Mouse (Mus musculus) thymus, adult 2 months (tissue): Measurements from ENCODE around the gene Nol4l. TPM values are rescaled to one million over a fixed set of nuclear protein-coding genes. Genes with fewer than 3 reads are reported as not detected.

Experiments used
- DNase-seq: peaks from one replicate; pipeline ENCODE4 v3.0.0; 2021
- H3K27ac ChIP-seq: fragments of 200-500 bp; 2 replicates; pipeline ENCODE4 v1.5.1; 2012; ENCODE audit warnings: low read length, control low read depth; ENCODE audit not compliant: control insufficient read depth, insufficient read depth
- H3K27me3 ChIP-seq: fragments of 200-500 bp; 2 replicates; pipeline ENCODE4 v1.6.1; 2012; ENCODE audit warnings: mild to moderate bottlenecking, low read length, moderate library complexity, mixed read lengths; ENCODE audit not compliant: control insufficient read depth, insufficient read depth
- H3K36me3 ChIP-seq: fragments of 200-500 bp; 2 replicates; pipeline ENCODE4 v1.6.1; 2012; ENCODE audit warnings: mild to moderate bottlenecking, low read length, moderate library complexity; ENCODE audit not compliant: control insufficient read depth, insufficient read depth
- H3K4me1 ChIP-seq: fragments of 200-500 bp; replicated peaks from 2 replicates; pipeline ENCODE4 v1.6.1; 2012; ENCODE audit warnings: low read length; ENCODE audit not compliant: control insufficient read depth, insufficient read depth
- H3K4me3 ChIP-seq: fragments of 200-500 bp; 2 replicates; pipeline ENCODE4 v1.5.1; 2012; ENCODE audit warnings: mild to moderate bottlenecking, low read length, control low read depth, moderate library complexity; ENCODE audit not compliant: control insufficient read depth, insufficient read depth
- CTCF ChIP-seq: fragments of 200-500 bp; IDR thresholded peaks from 2 replicates; pipeline ENCODE4 v1.5.1; 2012; ENCODE audit warnings: mild to moderate bottlenecking, control low read depth, low read length, moderate library complexity, borderline replicate concordance; ENCODE audit not compliant: control insufficient read depth, poor library complexity, insufficient read depth; ENCODE audit errors: extremely low read depth
- POLR2A ChIP-seq: fragments of 200-500 bp; IDR thresholded peaks from 2 replicates; pipeline ENCODE4 v1.6.1; 2012; ENCODE audit warnings: mild to moderate bottlenecking, low read length, control low read depth, moderate library complexity; ENCODE audit not compliant: control insufficient read depth, poor library complexity, insufficient read depth; ENCODE audit errors: extremely low read depth
- WGBS: fragments of 180-500 bp; shearing (Covaris S2); methylation state at CpG from one replicate; pipeline ENCODE4 v1.1.7; 2018; 5-methylcytosine and 5-hydroxymethylcytosine counted together
- polyA plus RNA-seq: library from polyadenylated mRNA; depleted of rRNA; stranded (reverse); fragments of >200 nt; gene quantifications from 2 replicates; pipeline ENCODE4 v1.2.3, GENCODE M21; 2012

Nol4l gene
- polyA plus RNA-seq, 1 experiment, result 4.2 TPM

DNA sequence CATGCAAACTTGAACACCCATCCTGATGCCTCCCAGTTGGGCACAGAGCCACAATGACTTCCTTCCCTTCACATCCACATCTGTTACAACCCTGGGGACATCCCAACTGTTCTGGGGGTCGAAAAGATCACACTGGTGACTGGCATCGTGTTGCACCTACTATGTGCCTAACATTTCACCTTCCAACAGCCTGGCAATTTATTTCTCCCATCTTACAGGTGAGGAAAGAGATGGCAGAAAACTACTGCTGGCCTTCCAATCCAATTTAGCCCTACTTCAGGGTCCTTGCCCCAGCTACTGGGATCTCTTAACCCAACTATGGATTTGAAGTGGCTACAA is 36.4 kb downstream of the Nol4l start:
- 4% methylated on average over 2 of the region's 2 CpGs for WGBS
- no peak for DNase-seq
- peak overlapping the region; percentile 78 for H3K27ac ChIP-seq
- no peaks in the 10 kb centered on the region for H3K27me3 ChIP-seq
- H3K4me1 ChIP-seq, result peaks cover 44% of the 10 kb centered on the region
- H3K36me3 ChIP-seq, result no peaks in the 10 kb centered on the region
- H3K4me3 ChIP-seq, result peak overlapping the region; percentile 78
- TF ChIP-seq CTCF, result no peak
- no peak for TF ChIP-seq POLR2A

DNA sequence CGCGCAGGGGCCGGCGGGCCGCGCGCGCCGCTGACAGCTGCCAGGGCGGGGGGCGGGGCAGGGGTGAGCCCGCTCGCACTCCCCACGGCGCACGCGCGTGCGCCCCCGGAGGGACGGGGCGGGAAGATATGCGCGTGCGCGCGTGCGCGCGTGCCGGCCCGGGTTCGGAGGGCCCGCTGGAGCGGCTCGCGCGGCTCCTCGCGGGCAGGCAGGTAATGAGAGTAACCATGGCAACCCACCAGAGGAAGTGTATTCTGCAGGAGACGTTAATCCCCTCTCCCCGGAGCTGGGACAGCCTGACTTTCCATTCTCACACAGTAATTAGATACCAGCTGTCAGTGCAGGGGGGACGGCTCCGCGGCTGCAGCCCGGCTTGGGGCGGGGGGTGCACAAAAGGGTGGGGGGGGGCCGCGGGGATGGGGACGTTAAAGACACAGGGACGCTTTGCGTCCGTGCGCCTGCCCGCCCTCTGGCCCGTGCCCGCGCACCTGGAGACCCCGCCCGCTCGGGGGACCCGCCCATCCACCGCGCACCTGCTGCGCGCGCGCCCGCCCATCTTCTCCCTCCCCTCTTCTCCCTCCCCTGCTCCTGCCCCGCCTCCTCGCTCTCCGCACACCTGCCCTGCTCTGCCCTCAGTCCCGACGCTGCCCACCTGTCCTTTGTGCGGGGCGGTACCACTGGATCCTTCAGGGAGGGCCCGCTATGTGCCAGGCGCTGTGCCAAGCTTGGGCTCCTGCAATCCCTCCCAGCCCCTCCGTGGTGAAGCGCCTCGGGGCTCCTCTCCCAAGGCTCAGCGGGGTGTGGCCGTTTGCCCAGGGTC is 37.0 kb downstream of the Nol4l start, which contains the start of gene 4930404H24Rik:
Gene 4930404H24Rik (plus strand): TSS at position 218 of the 820 bp plus-strand sequence.
- H3K27ac ChIP-seq, result peak within 1 kb of the TSS; percentile 78
- H3K36me3 ChIP-seq, result no peaks in the 10 kb centered on the region
- under 1% methylated on average over 82 of the region's 83 CpGs for WGBS
- TF ChIP-seq POLR2A (no peak), CTCF (no peak)
- peaks cover 44% of the 10 kb centered on the region for H3K4me1 ChIP-seq
- H3K27me3 ChIP-seq, result no peaks in the 10 kb centered on the region
- peak; percentile 79 for DNase-seq
- H3K4me3 ChIP-seq, result peak within 1 kb of the TSS; percentile 78

DNA sequence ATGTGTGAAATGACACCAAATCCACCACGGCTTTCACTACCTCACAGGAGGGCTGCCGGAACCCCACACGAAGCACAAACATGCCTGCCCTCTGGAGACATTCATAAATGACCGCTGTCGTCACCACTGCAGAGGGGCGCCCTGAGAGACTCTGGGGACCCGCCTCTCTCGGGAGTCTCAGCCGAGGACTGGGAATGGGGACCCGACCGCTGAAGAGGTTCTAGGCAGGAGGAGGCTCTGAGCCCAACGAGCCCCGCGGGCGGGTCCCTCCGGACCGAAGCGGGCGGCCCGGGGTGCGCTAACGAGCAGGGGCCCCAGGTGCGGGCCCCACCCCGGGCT is 37.6 kb downstream of the Nol4l start:
- Histone ChIP-seq H3K27ac (no peak overlapping the region), H3K27me3 (no peaks in the 10 kb centered on the region), H3K36me3 (no peaks in the 10 kb centered on the region), H3K4me3 (peak overlapping the region; percentile 42), H3K4me1 (peaks cover 44% of the 10 kb centered on the region)
- peak; percentile 35 for DNase-seq
- WGBS, result 4% methylated on average over 23 of the region's 24 CpGs
- TF ChIP-seq CTCF (no peak), POLR2A (no peak)

DNA sequence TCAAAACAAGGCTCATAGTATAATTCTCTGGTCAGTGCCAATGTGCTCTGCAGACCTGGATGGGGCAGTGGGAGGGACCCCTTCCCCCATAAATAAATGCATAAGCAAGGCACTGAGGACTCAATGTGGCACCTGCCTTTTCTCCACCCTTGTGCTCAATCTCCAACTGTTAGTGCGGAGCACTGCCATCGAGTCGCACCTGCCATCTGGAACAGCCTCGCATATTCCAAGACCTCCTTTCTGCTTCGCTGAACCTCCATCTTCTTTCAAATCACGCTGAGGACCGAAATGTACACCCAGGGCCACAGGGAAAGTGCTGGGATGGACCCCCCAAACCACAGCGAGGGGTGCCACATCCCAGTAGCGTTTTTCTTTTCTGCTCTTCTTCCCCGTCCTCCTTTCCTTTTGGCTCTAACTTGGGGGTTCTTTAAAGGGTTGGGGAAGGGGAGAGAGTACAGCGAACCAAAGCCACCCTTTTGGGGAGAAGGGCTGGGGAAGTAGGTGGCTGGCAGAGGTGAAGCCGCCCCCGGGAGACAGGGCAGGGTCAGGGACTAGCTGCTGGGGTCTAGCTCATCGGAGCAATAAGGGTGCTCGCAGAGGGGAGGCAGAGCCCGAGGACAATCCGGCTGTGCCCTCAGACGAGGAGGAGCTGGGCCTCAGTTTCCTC is 38.1 kb downstream of the Nol4l start:
- TF ChIP-seq CTCF (no peak), POLR2A (0 out of 2 replicates have a peak, but pooled peaks have one; percentile 24)
- H3K36me3 ChIP-seq, result no peaks in the 10 kb centered on the region
- H3K27me3 ChIP-seq, result no peaks in the 10 kb centered on the region

DNA sequence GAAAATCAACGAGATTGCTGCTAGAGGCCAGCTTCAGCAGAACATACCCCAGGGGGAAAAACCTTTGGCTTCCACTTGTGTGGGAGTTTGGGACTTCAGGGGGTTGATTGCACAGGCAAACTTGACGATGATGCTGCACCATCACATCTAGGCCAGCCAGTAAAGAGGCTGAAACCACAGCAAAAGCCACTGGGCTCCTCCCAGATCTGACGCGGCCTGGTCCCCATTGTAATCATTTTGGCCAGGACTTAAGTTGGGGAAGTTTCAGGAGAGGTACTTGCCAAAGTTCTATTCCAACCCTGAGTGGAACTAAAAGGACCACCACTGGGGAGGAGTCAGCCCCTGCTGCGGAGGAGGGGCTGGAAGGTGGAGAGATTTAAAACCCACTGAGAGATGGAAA is 38.8 kb downstream of the Nol4l start:
- H3K4me3 ChIP-seq, result no peak overlapping the region
- 54% methylated on average over 5 of the region's 5 CpGs for WGBS
- no peak for DNase-seq
- H3K36me3 ChIP-seq, result no peaks in the 10 kb centered on the region
- no peak overlapping the region for H3K27ac ChIP-seq
- peaks cover 35% of the 10 kb centered on the region for H3K4me1 ChIP-seq
- H3K27me3 ChIP-seq, result no peaks in the 10 kb centered on the region
- TF ChIP-seq CTCF (no peak), POLR2A (no peak)

More for the DNA sequence above, 38.1 kb downstream of the Nol4l start:
- 60% methylated on average over 18 of the region's 18 CpGs for WGBS
- peak overlapping the region; percentile 42 for H3K4me3 ChIP-seq
- no peak overlapping the region for H3K27ac ChIP-seq
- H3K4me1 ChIP-seq, result peaks cover 42% of the 10 kb centered on the region
- no peak for DNase-seq

DNA sequence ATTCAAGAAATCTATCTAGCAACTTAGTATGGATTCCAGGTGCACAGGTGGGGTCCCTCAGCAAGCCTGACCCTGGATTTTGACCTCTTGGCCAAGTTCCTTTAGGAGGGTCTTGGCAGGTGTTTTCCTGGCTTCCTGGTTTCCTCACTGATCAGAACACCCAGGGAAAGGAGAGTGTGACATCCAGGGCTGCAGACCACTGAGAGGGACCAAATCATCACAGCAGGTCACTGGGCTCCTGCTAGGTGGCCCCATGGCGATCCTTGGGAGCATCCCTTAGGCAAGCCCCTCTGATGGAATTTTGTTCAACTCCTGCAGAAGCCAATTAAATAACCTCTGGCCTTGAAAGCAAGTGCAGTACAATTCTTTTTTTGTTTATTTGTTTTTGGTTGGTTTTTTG is 39.7 kb downstream of the Nol4l start:
- Histone ChIP-seq H3K36me3 (no peaks in the 10 kb centered on the region), H3K27me3 (no peaks in the 10 kb centered on the region), H3K27ac (no peak overlapping the region), H3K4me3 (no peak overlapping the region), H3K4me1 (peaks cover 28% of the 10 kb centered on the region)
- no peak for DNase-seq
- WGBS, result 97% methylated on average over 1 of the region's 1 CpGs
- TF ChIP-seq POLR2A (no peak), CTCF (no peak)
